Mouse (Mus musculus) G1E (cell line): ENCODE results near the gene Il24.

Source experiments
- CTCF ChIP-seq: IDR thresholded peaks from 2 replicates; pipeline ENCODE4 v1.5.1; 2012; ENCODE audit warnings: low read depth, low read length, inconsistent platforms, mixed read lengths
- GATA1 ChIP-seq: IDR thresholded peaks from 2 replicates; pipeline ENCODE4 v1.6.1; 2012; ENCODE audit warnings: borderline replicate concordance, low read length, inconsistent platforms, mixed read lengths
- GATA2 ChIP-seq: IDR thresholded peaks from 2 replicates; pipeline ENCODE4 v1.6.1; 2012; ENCODE audit warnings: low read depth, low read length, inconsistent platforms, borderline replicate concordance
- POLR2AphosphoS5 ChIP-seq: IDR thresholded peaks from 2 replicates; pipeline ENCODE4 v1.6.1; 2012; ENCODE audit warnings: low read depth, low read length, inconsistent platforms; ENCODE audit not compliant: insufficient replicate concordance
- TAL1 ChIP-seq: conservative IDR thresholded peaks from 2 replicates; pipeline ENCODE4 v1.6.1; 2012; ENCODE audit warnings: low read depth, low read length, inconsistent platforms, mixed read lengths

DNA sequence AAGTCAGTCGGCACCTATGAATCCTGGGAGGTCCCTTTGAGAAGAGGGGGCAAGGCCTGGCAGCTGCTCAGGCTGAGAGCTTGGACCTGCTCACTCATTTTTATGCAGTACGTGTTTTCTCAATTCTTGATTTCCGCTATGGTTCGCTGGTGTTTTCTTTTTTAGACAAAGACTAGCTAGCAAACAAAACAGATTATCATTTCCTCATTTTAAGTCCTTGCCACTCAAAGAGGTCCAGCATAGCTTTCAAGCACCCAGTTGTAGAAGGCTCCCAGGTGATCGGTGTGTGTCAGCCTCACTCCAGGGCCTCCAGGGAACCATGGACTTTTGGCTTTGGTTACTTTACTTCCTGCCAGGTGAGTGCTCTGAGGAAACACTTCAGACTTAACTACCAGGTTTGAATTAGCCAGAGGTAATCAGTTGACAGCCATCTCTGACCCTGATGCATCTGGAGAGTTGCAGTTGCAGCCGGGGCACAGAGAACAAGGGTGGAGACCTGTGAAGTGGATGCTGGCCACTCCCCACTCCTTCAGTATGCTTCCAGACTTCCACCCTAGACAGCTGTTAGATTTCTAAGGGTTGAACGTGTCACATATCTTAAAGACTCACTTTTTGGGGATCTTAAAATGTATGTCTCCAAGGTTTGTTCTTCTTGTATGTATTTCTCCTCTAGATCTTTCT, 21.6 kb downstream of the Il24 start, which contains the start of gene Fcmr:
- TF ChIP-seq CTCF (no peak), GATA1 (no peak), GATA2 (no peak), TAL1 (no peak), POLR2AphosphoS5 (no peak)
